Mouse (Mus musculus) CH12.LX (cell line): ENCODE data around the gene Stard10. TPM values are rescaled to one million over a fixed set of nuclear protein-coding genes. Genes with fewer than 3 reads are reported as not detected.

Source experiments
- DNase-seq: peaks from one replicate; pipeline ENCODE4 v3.0.0-alpha.2; 2013; ENCODE audit errors: extremely low read depth
- H3K27ac ChIP-seq: 2 replicates; pipeline ENCODE4 v1.5.1; 2012; ENCODE audit warnings: low read depth, mild to moderate bottlenecking, control low read depth, moderate library complexity; ENCODE audit not compliant: insufficient read depth
- H3K27me3 ChIP-seq: replicated peaks from 2 replicates; pipeline ENCODE3; 2012; ENCODE audit warnings: inconsistent platforms
- H3K36me3 ChIP-seq, 2 experiments: replicated peaks in 1 of 2; 2 replicates each; pipeline versions ENCODE3 to v1.6.1; 2012; ENCODE audit warnings: inconsistent platforms in 1 of 2, low read length in 1 of 2, mild to moderate bottlenecking in 1 of 2, mixed read lengths in 1 of 2, moderate library complexity in 1 of 2; ENCODE audit not compliant: control insufficient read depth in 1 of 2, insufficient read depth in 1 of 2
- H3K4me1 ChIP-seq, 2 experiments: 2 replicates each; pipeline ENCODE4 v1.6.1; 2012; ENCODE audit warnings: inconsistent platforms in 1 of 2, moderate library complexity in 1 of 2; ENCODE audit not compliant: insufficient read depth in 2 of 2, control insufficient read depth in 1 of 2
- H3K4me2 ChIP-seq: 2 replicates; pipeline ENCODE4 v1.6.1; 2012; ENCODE audit warnings: low read depth, mild to moderate bottlenecking, control low read depth; ENCODE audit not compliant: poor library complexity, insufficient read depth, severe bottlenecking
- H3K4me3 ChIP-seq, 3 experiments: fragments of 150-350 bp in 1 of 3; sonication (generic) in 1 of 3; replicated peaks in 1 of 3; 2 replicates each; pipeline versions ENCODE3 to v1.5.1; 2011 to 2012; ENCODE audit warnings: low read depth in 2 of 3, low read length in 2 of 3, mild to moderate bottlenecking in 2 of 3, moderate library complexity in 2 of 3, control low read depth in 1 of 3, improper control_type of control experiment in 1 of 3, inconsistent platforms in 1 of 3, mixed read lengths in 1 of 3; ENCODE audit not compliant: poor library complexity in 1 of 3
- H3K79me2 ChIP-seq: replicated peaks from 2 replicates; pipeline ENCODE4 v1.6.1; 2012; ENCODE audit warnings: mild to moderate bottlenecking, moderate library complexity; ENCODE audit not compliant: control insufficient read depth, poor library complexity, insufficient read depth, severe bottlenecking; ENCODE audit errors: extremely low read depth
- H3K9ac ChIP-seq: 2 replicates; pipeline ENCODE4 v1.6.1; 2012; ENCODE audit warnings: low read depth, mild to moderate bottlenecking, control low read depth, moderate library complexity; ENCODE audit not compliant: insufficient read depth
- H3K9me3 ChIP-seq: replicated peaks from 2 replicates; pipeline ENCODE3; 2012; ENCODE audit warnings: low read length, inconsistent platforms, mixed read lengths
- BHLHE40 ChIP-seq: IDR thresholded peaks from 2 replicates; pipeline ENCODE4 v1.6.1; 2011; ENCODE audit warnings: mild to moderate bottlenecking, low read depth, low read length, improper control_type of control experiment
- CHD1 ChIP-seq: IDR thresholded peaks from 2 replicates; pipeline ENCODE4 v1.6.1; 2012; ENCODE audit warnings: low read depth, low read length, improper control_type of control experiment, inconsistent platforms
- CTCF ChIP-seq, 2 experiments: IDR thresholded peaks in 1 of 2; conservative IDR thresholded peaks in 1 of 2; 2 replicates each; pipeline ENCODE4 v1.5.1; 2011 to 2012; ENCODE audit warnings: low read depth in 2 of 2, low read length in 2 of 2, improper control_type of control experiment in 1 of 2, inconsistent platforms in 1 of 2, mild to moderate bottlenecking in 1 of 2, moderate library complexity in 1 of 2
- E2F4 ChIP-seq: IDR thresholded peaks from 2 replicates; pipeline ENCODE4 v1.6.1; 2011; ENCODE audit warnings: low read depth, low read length, improper control_type of control experiment; ENCODE audit not compliant: insufficient replicate concordance
- ELF1 ChIP-seq: IDR thresholded peaks from 2 replicates; pipeline ENCODE4 v1.6.1; 2014; ENCODE audit warnings: low read depth, mild to moderate bottlenecking, inconsistent platforms, low read length, improper control_type of control experiment
- ETS1 ChIP-seq: conservative IDR thresholded peaks from 2 replicates; pipeline ENCODE4 v1.6.1; 2012; ENCODE audit warnings: low read depth, mild to moderate bottlenecking, inconsistent platforms, low read length, improper control_type of control experiment, moderate library complexity
- HCFC1 ChIP-seq: IDR thresholded peaks from 2 replicates; pipeline ENCODE4 v1.6.1; 2012; ENCODE audit warnings: low read depth, mild to moderate bottlenecking, inconsistent platforms, low read length, improper control_type of control experiment
- IRF4 ChIP-seq: IDR thresholded peaks from 2 replicates; pipeline ENCODE4 v1.6.1; 2014; ENCODE audit warnings: low read depth, mild to moderate bottlenecking, inconsistent platforms, low read length, improper control_type of control experiment
- JUND ChIP-seq: conservative IDR thresholded peaks from 2 replicates; pipeline ENCODE4 v1.6.1; 2011; ENCODE audit warnings: low read depth, low read length, improper control_type of control experiment
- KAT2A ChIP-seq: IDR thresholded peaks from 2 replicates; pipeline ENCODE4 v1.6.1; 2012; ENCODE audit warnings: low read length, improper control_type of control experiment, inconsistent platforms; ENCODE audit not compliant: insufficient replicate concordance
- MAFK ChIP-seq: IDR thresholded peaks from 2 replicates; pipeline ENCODE4 v1.6.1; 2011; ENCODE audit warnings: low read length, improper control_type of control experiment; ENCODE audit not compliant: insufficient replicate concordance
- MAX ChIP-seq: IDR thresholded peaks from 2 replicates; pipeline ENCODE4 v1.6.1; 2011; ENCODE audit warnings: low read length, improper control_type of control experiment
- MAZ ChIP-seq: IDR thresholded peaks from 2 replicates; pipeline ENCODE4 v1.6.1; 2012; ENCODE audit warnings: low read depth, mild to moderate bottlenecking, inconsistent platforms, low read length, improper control_type of control experiment, moderate library complexity
- MXI1 ChIP-seq: IDR thresholded peaks from 2 replicates; pipeline ENCODE4 v1.6.1; 2011; ENCODE audit warnings: mild to moderate bottlenecking, low read depth, low read length, improper control_type of control experiment
- MYC ChIP-seq: IDR thresholded peaks from 2 replicates; pipeline ENCODE4 v1.6.1; 2011; ENCODE audit warnings: low read depth, mild to moderate bottlenecking, improper control_type of control experiment, low read length
- NELFE ChIP-seq: IDR thresholded peaks from 2 replicates; pipeline ENCODE4 v1.6.1; 2011; ENCODE audit warnings: low read depth, low read length, improper control_type of control experiment
- NRF1 ChIP-seq: IDR thresholded peaks from 2 replicates; pipeline ENCODE4 v1.6.1; 2014; ENCODE audit warnings: low read depth, mild to moderate bottlenecking, inconsistent platforms, low read length, improper control_type of control experiment, moderate library complexity
- PAX5 ChIP-seq: IDR thresholded peaks from 2 replicates; pipeline ENCODE4 v1.6.1; 2012; ENCODE audit warnings: low read length, inconsistent platforms, mixed read lengths
- POLR2A ChIP-seq: IDR thresholded peaks from 2 replicates; pipeline ENCODE4 v1.6.1; 2011; ENCODE audit warnings: low read depth, mild to moderate bottlenecking, improper control_type of control experiment, low read length
- RAD21 ChIP-seq: IDR thresholded peaks from 2 replicates; pipeline ENCODE4 v1.6.1; 2011; ENCODE audit warnings: low read depth, mild to moderate bottlenecking, low read length, improper control_type of control experiment, moderate library complexity
- RCOR1 ChIP-seq: conservative IDR thresholded peaks from 2 replicates; pipeline ENCODE4 v1.6.1; 2012; ENCODE audit warnings: low read depth, mild to moderate bottlenecking, inconsistent platforms, low read length, improper control_type of control experiment
- SIN3A ChIP-seq: IDR thresholded peaks from 2 replicates; pipeline ENCODE4 v1.6.1; 2012; ENCODE audit warnings: low read length, improper control_type of control experiment, inconsistent platforms
- SMC3 ChIP-seq: IDR thresholded peaks from 2 replicates; pipeline ENCODE4 v1.6.1; 2011; ENCODE audit warnings: low read depth, low read length, improper control_type of control experiment
- TBP ChIP-seq: conservative IDR thresholded peaks from 2 replicates; pipeline ENCODE4 v1.6.1; 2011; ENCODE audit warnings: low read depth, low read length, improper control_type of control experiment
- TCF12 ChIP-seq: IDR thresholded peaks from 2 replicates; pipeline ENCODE4 v1.6.1; 2014; ENCODE audit warnings: low read depth, mild to moderate bottlenecking, inconsistent platforms, low read length, improper control_type of control experiment
- UBTF ChIP-seq: IDR thresholded peaks from 2 replicates; pipeline ENCODE4 v1.6.1; 2012; ENCODE audit warnings: low read depth, mild to moderate bottlenecking, inconsistent platforms, low read length, improper control_type of control experiment, moderate library complexity
- USF1 ChIP-seq: IDR thresholded peaks from 2 replicates; pipeline ENCODE4 v1.6.1; 2014; ENCODE audit warnings: low read depth, mild to moderate bottlenecking, inconsistent platforms, low read length, improper control_type of control experiment
- USF2 ChIP-seq: conservative IDR thresholded peaks from 2 replicates; pipeline ENCODE4 v1.6.1; 2011; ENCODE audit warnings: low read depth, low read length, improper control_type of control experiment
- ZC3H11A ChIP-seq: IDR thresholded peaks from 2 replicates; pipeline ENCODE4 v1.6.1; 2012; ENCODE audit warnings: low read depth, mild to moderate bottlenecking, inconsistent platforms, low read length, improper control_type of control experiment
- ZNF384 ChIP-seq: IDR thresholded peaks from 2 replicates; pipeline ENCODE4 v1.6.1; 2012; ENCODE audit warnings: low read depth, low read length, improper control_type of control experiment, inconsistent platforms
- dilution Hi-C: fragments of 300-500 bp; cut with MboI; formaldehyde crosslinking; loops from 2 replicates; pipeline ENCODE4 v1.14.3; 2020; ENCODE audit warnings: low sequenced_read_pairs; ENCODE audit not compliant: extremely low pct_unique_long_range_greater_than_20kb, extremely low pct_ligation_motif_present
- in situ Hi-C: fragments of 300-500 bp; cut with MboI; formaldehyde crosslinking; loops from 3 replicates; pipeline ENCODE4 v1.14.3; 2019; ENCODE audit warnings: low sequenced_read_pairs, low pct_ligation_motif_present, low pct_unique_long_range_greater_than_20kb, mixed read lengths
- polyA plus RNA-seq: library from polyadenylated mRNA; unstranded; fragments of >175 nt; gene quantifications from 2 replicates; pipeline ENCODE4 v1.2.1, GENCODE M21; 2012; ENCODE audit warnings: low read depth; ENCODE audit not compliant: insufficient read length
- total RNA-seq, 2 experiments: library from RNA; depleted of rRNA; stranded (reverse); fragments of 300-350 nt in 1 of 2; fragments of >200 nt in 1 of 2; gene quantifications; 2 replicates each; pipeline ENCODE4 v1.2.3; 2012 to 2014

Stard10 gene
- total and polyA plus RNA-seq, 3 experiments, result 2.4 to 12.7 (median 6.7) TPM

DNA sequence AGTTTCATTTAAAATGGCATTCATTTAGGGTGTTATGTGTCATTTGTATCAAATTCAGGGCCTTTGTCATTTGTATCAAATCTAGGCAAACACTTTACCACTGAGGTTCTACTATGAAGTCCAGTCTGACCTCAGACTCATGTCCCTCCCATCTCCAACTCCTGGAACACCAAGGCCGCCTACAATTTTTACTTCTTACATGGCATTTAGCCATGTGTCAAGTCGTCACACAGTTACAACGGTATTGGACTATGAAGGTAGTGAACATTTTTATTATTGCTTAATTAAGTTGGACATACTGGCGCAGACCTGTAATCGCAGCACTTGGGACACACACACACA lies 6.9 kb upstream of the Stard10 start:
- Histone ChIP-seq H3K79me2 (no peaks in the 10 kb centered on the region), H3K27ac (peak overlapping the region; percentile 82), H3K27me3 (peaks cover 5% of the 10 kb centered on the region), H3K4me3 (peak overlapping the region; percentile 59 to 67 (median 65)), H3K9ac (peak overlapping the region; percentile 65), H3K4me1 (peaks cover 1 to 21% of the 10 kb centered on the region in 2 experiments; a peak in 2 of 4 replicates), H3K4me2 (peak overlapping the region; percentile 75), H3K36me3 (no peaks in the 10 kb centered on the region), H3K9me3 (no peaks in the 10 kb centered on the region)
- no peak for TF ChIP-seq MAZ
- no peak for TF ChIP-seq ZC3H11A
- no peak for TF ChIP-seq BHLHE40
- TF ChIP-seq JUND, result no peak
- TF ChIP-seq RCOR1, result no peak
- no peak for TF ChIP-seq UBTF
- TF ChIP-seq SIN3A, result no peak
- TF ChIP-seq KAT2A, result no peak
- TF ChIP-seq ZNF384, result no peak
- TF ChIP-seq ELF1, result no peak
- TF ChIP-seq SMC3, result no peak
- TF ChIP-seq E2F4, result no peak
- TF ChIP-seq ETS1, result no peak
- no peak for TF ChIP-seq IRF4
- no peak for TF ChIP-seq TBP
- TF ChIP-seq USF1, result no peak
- no peak for TF ChIP-seq TCF12
- no peak for TF ChIP-seq POLR2A
- no peak for TF ChIP-seq HCFC1
- dilution Hi-C loops (no loop called here), in situ Hi-C loops (loop anchor here (5.0 to 10.0 kb wide), 2 partner anchors 62 to 245 kb away; no protein-coding TSS in a partner anchor)
- no peak for DNase-seq

DNA sequence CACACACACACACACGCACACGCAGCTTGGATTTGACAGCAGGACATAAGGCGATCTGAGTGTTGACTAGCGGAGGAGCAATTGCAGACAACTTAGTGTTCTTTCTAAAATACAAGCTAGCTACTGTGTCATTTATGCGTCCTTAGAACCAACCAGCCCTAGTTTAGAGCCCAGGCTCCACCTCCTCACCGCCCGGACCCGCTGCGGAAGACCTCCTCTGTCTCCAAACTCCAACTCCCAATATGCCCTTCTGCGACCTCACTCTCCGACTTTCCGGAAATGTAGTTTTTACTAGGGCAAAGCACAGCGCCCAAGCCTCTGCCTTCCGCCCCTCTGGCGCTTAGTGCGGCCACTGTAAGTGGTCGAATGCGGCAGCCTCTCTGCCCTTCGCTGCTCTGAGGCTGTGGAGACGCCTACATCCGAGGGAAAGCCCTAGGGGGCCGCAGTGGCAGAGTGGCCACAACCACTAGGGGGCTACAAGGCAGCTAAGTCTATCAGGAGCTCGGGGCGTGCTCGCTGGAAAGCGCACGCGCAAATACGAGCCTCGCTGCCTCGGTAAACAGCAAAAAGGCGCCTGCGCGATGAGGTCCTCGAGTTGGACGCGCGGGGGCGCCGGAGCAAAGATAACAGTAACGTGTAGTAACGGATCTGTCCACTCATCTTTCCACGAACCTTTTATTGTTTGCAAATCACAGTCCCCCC lies 6.4 kb upstream of the Stard10 start:
- in situ Hi-C loops, result no loop called here
- TF ChIP-seq E2F4 (no peak), CTCF (conservative IDR thresholded peaks at IDR 0.05 in 1 of 2, IDR thresholded peaks at IDR 0.05 in 1 of 2; ENCODE audit: low read depth in 2 of 2, low read length in 2 of 2) (peak; percentile 42 to 95), NRF1 (peak; percentile 91), POLR2A (peak; percentile 83), NELFE (peak; percentile 80), UBTF (peak; percentile 84; the same call in 1 of the 2 replicates), USF2 (no peak), MXI1 (peak; percentile 81; the same call in 1 of the 2 replicates), CHD1 (no peak), ZC3H11A (peak; percentile 34; the same call in 1 of the 2 replicates), BHLHE40 (peak; percentile 72), HCFC1 (peak; percentile 84), MAZ (peak; percentile 81), SMC3 (peak; percentile 83), RAD21 (peak; percentile 72), ETS1 (0 out of 2 replicates have a peak, but pooled peaks have one; percentile 31), MYC (peak; percentile 58), JUND (no peak), KAT2A (peak; percentile 51; the same call in 1 of the 2 replicates), PAX5 (no peak), MAFK (no peak), TCF12 (no peak; the same call in 1 of the 2 replicates), MAX (peak; percentile 72; the same call in 1 of the 2 replicates)

More for the DNA sequence above, 6.4 kb upstream of the Stard10 start:
- H3K79me2 ChIP-seq, result no peaks in the 10 kb centered on the region
- dilution Hi-C loops, result no loop called here
- no peaks in the 10 kb centered on the region for H3K36me3 ChIP-seq
- H3K9me3 ChIP-seq, result no peaks in the 10 kb centered on the region
- H3K4me3 ChIP-seq, result peak overlapping the region; percentile 59 to 67 (median 65)
- peaks cover 0 to 17% of the 10 kb centered on the region in 2 experiments; a peak in 2 of 4 replicates for H3K4me1 ChIP-seq
- peak overlapping the region; percentile 65 for H3K9ac ChIP-seq
- DNase-seq, result peak; percentile 99
- peak overlapping the region; percentile 75 for H3K4me2 ChIP-seq
- peaks cover 5% of the 10 kb centered on the region for H3K27me3 ChIP-seq
- peak overlapping the region; percentile 82 for H3K27ac ChIP-seq
